Mouse (Mus musculus) G1E (cell line): ENCODE data around the gene Pde4d. TPM values are rescaled to one million over a fixed set of nuclear protein-coding genes. Genes with fewer than 3 reads are reported as not detected.

ENCODE experiments used
- ATAC-seq: 2 replicates; pipeline ENCODE4 v1.8.0; 2016; ENCODE audit warnings: mild to moderate bottlenecking; ENCODE audit not compliant: insufficient number of reproducible peaks, poor library complexity, low FRiP score, severe bottlenecking; ENCODE audit errors: extremely low read depth
- DNase-seq: peaks from one replicate; pipeline ENCODE4 v3.0.0; 2012; ENCODE audit warnings: low spot score
- H3K27me3 ChIP-seq: 2 replicates; pipeline ENCODE4 v1.6.1; 2012; ENCODE audit warnings: mild to moderate bottlenecking, low read length, inconsistent platforms; ENCODE audit not compliant: insufficient read depth
- H3K36me3 ChIP-seq: replicated peaks from 2 replicates; pipeline ENCODE3; 2012; ENCODE audit warnings: mild to moderate bottlenecking, inconsistent platforms
- H3K4me1 ChIP-seq: 2 replicates; pipeline ENCODE4 v1.6.1; 2012; ENCODE audit warnings: low read depth, low read length, inconsistent platforms, mixed read lengths; ENCODE audit not compliant: insufficient read depth
- H3K4me3 ChIP-seq: 2 replicates; pipeline ENCODE4 v1.5.1; 2012; ENCODE audit warnings: low read depth, mild to moderate bottlenecking, inconsistent platforms, low read length, moderate library complexity, mixed read lengths
- H3K9me3 ChIP-seq: replicated peaks from 2 replicates; pipeline ENCODE4 v1.6.1; 2012; ENCODE audit warnings: inconsistent platforms
- CTCF ChIP-seq: IDR thresholded peaks from 2 replicates; pipeline ENCODE4 v1.5.1; 2012; ENCODE audit warnings: low read depth, low read length, inconsistent platforms, mixed read lengths
- GATA1 ChIP-seq: IDR thresholded peaks from 2 replicates; pipeline ENCODE4 v1.6.1; 2012; ENCODE audit warnings: borderline replicate concordance, low read length, inconsistent platforms, mixed read lengths
- GATA2 ChIP-seq: IDR thresholded peaks from 2 replicates; pipeline ENCODE4 v1.6.1; 2012; ENCODE audit warnings: low read depth, low read length, inconsistent platforms, borderline replicate concordance
- POLR2AphosphoS5 ChIP-seq: IDR thresholded peaks from 2 replicates; pipeline ENCODE4 v1.6.1; 2012; ENCODE audit warnings: low read depth, low read length, inconsistent platforms; ENCODE audit not compliant: insufficient replicate concordance
- TAL1 ChIP-seq: conservative IDR thresholded peaks from 2 replicates; pipeline ENCODE4 v1.6.1; 2012; ENCODE audit warnings: low read depth, low read length, inconsistent platforms, mixed read lengths
- polyA plus RNA-seq: library from polyadenylated mRNA; stranded (reverse); fragments of >175 nt; gene quantifications from 2 replicates; pipeline ENCODE4 v1.2.3, GENCODE M21; 2012
- total RNA-seq, 2 experiments: library from RNA; stranded (forward) in 1 of 2; stranded (reverse) in 1 of 2; fragments of 200-1000 nt in 1 of 2; fragments of >200 nt in 1 of 2; fragmentation: Nextera tagmentation in 1 of 2; gene quantifications; 2 replicates each; pipeline ENCODE4 v1.2.3; 2014 to 2017

The Pde4d gene
- total and polyA plus RNA-seq, 3 experiments = 8.2 to 124 (median 22.6) TPM

DNA sequence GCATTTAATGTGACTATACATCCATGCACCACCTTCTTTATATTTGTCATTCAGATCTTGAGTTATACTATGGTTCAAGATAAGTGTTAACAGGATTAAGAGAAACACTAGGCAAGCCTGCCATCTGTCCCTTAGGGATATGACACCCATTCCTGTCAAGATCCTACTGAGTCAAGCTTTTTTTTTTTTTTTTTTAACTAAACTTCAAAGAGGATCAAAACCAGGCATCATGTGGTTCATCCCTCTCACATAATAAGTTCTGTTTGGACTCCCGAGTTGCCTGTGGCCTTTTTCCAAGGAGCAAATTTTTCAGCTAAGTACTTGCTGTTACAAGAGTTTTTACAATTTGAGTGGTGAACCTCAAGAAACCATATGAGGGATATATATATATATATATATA is 1414.1 kb downstream of the Pde4d start:
- no peaks in the 10 kb centered on the region for H3K27me3 ChIP-seq
- H3K4me1 ChIP-seq = peaks cover 5% of the 10 kb centered on the region; the same call in 1 of the 2 replicates
- H3K36me3 ChIP-seq = peaks cover 23% of the 10 kb centered on the region
- no peak for DNase-seq
- H3K4me3 ChIP-seq = no peak overlapping the region
- H3K9me3 ChIP-seq = no peaks in the 10 kb centered on the region
- TF ChIP-seq POLR2AphosphoS5 = no peak
- TF ChIP-seq GATA1 = no peak
- no peak for TF ChIP-seq TAL1
- TF ChIP-seq GATA2 = no peak
- no peak for ATAC-seq

DNA sequence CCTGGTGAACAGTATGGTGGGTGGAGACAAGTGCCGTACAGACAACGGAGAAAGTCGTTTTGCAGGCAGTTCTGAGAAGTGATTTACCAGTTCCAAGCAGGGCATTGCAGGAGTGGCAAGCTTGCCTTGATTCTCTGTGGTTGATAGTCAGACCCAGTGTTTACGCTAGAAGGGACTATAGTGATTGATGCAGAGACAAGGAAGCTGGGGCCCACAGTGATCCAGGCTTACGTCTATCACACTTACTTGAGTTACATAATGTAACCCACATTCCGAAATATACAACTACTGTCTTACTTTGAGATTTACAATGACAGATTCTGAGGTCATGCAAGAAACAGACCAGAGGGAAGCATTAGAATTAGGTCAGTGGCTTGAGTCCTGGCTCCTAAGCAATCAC is 1414.6 kb downstream of the Pde4d start:
- no peak for ATAC-seq
- DNase-seq = no peak
- Histone ChIP-seq H3K4me3 (no peak overlapping the region), H3K4me1 (peaks cover 5% of the 10 kb centered on the region; the same call in 1 of the 2 replicates), H3K36me3 (peaks cover 20% of the 10 kb centered on the region), H3K9me3 (no peaks in the 10 kb centered on the region), H3K27me3 (no peaks in the 10 kb centered on the region)
- TF ChIP-seq GATA2 (no peak), CTCF (no peak), TAL1 (no peak), GATA1 (no peak), POLR2AphosphoS5 (no peak)

- H3K9me3 ChIP-seq = no peaks in the 10 kb centered on the region
- H3K4me3 ChIP-seq = no peak overlapping the region
- H3K4me1 ChIP-seq = peaks cover 5% of the 10 kb centered on the region; the same call in 1 of the 2 replicates
- DNase-seq (no peak), ATAC-seq (no peak)
- H3K27me3 ChIP-seq = no peaks in the 10 kb centered on the region
- peaks cover 36% of the 10 kb centered on the region for H3K36me3 ChIP-seq
- TF ChIP-seq CTCF (no peak), TAL1 (no peak), POLR2AphosphoS5 (no peak), GATA1 (no peak), GATA2 (no peak)
Observed at GRCm38 (mm10) chr13:109880392-109880791, 1430.6 kb downstream of the Pde4d start.

GRCm38 (mm10) chr13:109881161-109881857 is 1431.6 kb downstream of the Pde4d start:
- Histone ChIP-seq H3K9me3 (no peaks in the 10 kb centered on the region), H3K4me1 (peaks cover 4% of the 10 kb centered on the region; the same call in 1 of the 2 replicates), H3K36me3 (peaks cover 38% of the 10 kb centered on the region), H3K4me3 (no peak overlapping the region), H3K27me3 (no peaks in the 10 kb centered on the region)
- DNase-seq (no peak), ATAC-seq (no peak)
- TF ChIP-seq POLR2AphosphoS5 (no peak), TAL1 (no peak), GATA2 (no peak), GATA1 (no peak), CTCF (no peak)

DNA sequence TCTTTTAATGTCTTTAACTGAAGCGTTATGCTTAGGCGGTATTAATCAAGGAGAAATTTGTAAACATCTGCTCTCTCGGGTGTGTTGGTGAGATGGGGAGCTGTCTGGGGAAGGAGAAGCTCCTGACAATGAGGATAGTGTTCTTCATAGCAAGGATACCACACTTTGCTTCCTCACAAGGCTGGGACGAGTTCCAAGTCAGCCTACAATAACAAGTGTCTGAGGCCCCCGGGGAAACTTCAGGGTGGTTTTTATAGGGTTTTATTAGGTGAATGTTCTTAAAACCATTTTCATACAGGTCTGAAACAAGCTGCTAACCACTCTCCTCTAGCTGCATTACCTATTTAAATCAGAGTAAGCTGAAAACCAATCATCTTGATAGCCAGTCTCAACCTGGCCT is 1433.9 kb downstream of the Pde4d start:
- ATAC-seq (no peak), DNase-seq (no peak)
- no peaks in the 10 kb centered on the region; the same call in 1 of the 2 replicates for H3K4me1 ChIP-seq
- H3K36me3 ChIP-seq = peaks cover 44% of the 10 kb centered on the region
- no peaks in the 10 kb centered on the region for H3K27me3 ChIP-seq
- no peaks in the 10 kb centered on the region for H3K9me3 ChIP-seq
- TF ChIP-seq CTCF = no peak
- no peak for TF ChIP-seq POLR2AphosphoS5
- no peak for TF ChIP-seq GATA2
- no peak for TF ChIP-seq TAL1
- TF ChIP-seq GATA1 = no peak
- H3K4me3 ChIP-seq = no peak overlapping the region

DNA sequence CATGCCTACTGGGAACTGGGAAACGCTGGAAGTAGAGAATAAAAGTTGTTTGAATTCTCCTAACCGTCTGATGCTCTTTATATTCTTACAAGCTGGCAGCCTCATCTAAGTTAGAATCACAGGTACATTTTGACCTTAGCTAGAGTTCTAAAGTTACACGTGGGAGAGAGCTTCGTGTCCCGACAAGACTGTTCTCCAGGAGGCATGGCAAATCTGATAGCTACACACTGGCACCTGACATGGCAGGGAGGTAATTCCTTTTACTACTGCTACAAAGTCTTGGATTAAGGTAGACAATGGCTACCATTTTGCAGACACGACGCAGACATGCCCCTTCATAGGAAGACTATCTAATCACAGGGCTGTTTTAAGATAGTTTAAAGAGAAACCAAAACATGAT is 1435.1 kb downstream of the Pde4d start:
- TF ChIP-seq POLR2AphosphoS5 (no peak), GATA2 (no peak), TAL1 (no peak), CTCF (no peak), GATA1 (no peak)
- Histone ChIP-seq H3K4me3 (no peak overlapping the region), H3K9me3 (no peaks in the 10 kb centered on the region), H3K36me3 (peaks cover 45% of the 10 kb centered on the region), H3K27me3 (no peaks in the 10 kb centered on the region), H3K4me1 (no peaks in the 10 kb centered on the region; the same call in 1 of the 2 replicates)
- no peak for DNase-seq
- no peak for ATAC-seq
